In the genomic region with DNA sequence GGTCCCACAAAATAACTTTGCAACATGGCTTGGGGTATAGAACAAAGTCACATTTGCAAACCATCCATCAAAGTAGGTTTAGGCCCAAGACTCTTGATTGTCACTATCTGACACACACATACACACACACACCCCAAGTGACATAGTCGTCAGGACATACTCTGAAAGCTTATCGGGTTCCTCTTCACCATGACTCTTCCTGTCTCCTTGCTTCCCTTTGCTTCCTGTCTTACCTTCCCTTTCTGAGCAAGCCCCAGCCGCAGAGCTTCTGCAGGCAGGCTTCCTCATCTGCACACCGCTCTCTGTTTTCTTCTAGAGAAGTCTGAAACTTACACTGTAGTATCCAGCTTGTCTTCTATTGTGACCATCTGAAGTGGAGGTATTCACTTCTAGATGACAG, we compare ENCODE assay signal across 31 mouse cellular contexts.
DNase-seq lines count a peak whose midpoint lies in the region; ATAC-seq and TF ChIP-seq lines count a peak whose summit lies in the region.
"Had no signal": no experiment of that assay in that cellular context is flagged by ENCODE, and none has a peak within 500 bp of the region (broad histone marks: within the 10 kb centered on the region; RNA-seq: fewer than 3 reads in every experiment).

No protein-coding gene starts in this region.

- DNase-seq in MEL (ENCODE audit: low read depth, low spot score): peak; percentile 93
- no peak for DNase-seq in embryo, embryonic 10.5 days (ENCODE audit: low spot score)
- DNase-seq in heart, adult 8-10 months (ENCODE audit: low spot score): no peak
- no peak for DNase-seq in left cerebral cortex, adult 11 months (ENCODE audit: low spot score)
- DNase-seq: adrenal gland, adult 2 months; cerebellum, adult 18-20 months; cerebellum, postnatal 14 days; kidney, adult 8-10 months; kidney, postnatal 4 days; left cerebral cortex, postnatal 4 days; lung, adult 18-20 months; lung, postnatal 10 days; thymus, postnatal 4 days had no signal

- H3K4me3 ChIP-seq in MEL (ENCODE audit: control insufficient read depth in 1 of 2, insufficient read depth in 1 of 2, low read depth in 2 of 2, low read length in 2 of 2): no peak overlapping the region
- H3K4me3 ChIP-seq in liver, embryonic 12.5 days: no peak overlapping the region
- H3K4me3 ChIP-seq: forebrain, embryonic 10.5 days; heart, embryonic 10.5 days; heart, embryonic 15.5 days; hindbrain, embryonic 12.5 days; intestine, embryonic 15.5 days; myocyte; neural tube, embryonic 12.5 days had no signal

- peak in 1 of 2 experiments; percentile 53; a peak in 2 of 4 replicates for TF ChIP-seq POLR2A in MEL (IDR thresholded peaks at IDR 0.05; ENCODE audit: control insufficient read depth in 1 of 2, insufficient read depth in 1 of 2, low read depth in 1 of 2, low read length in 2 of 2, poor library complexity in 1 of 2)

- peak; percentile 97 for ATAC-seq in common myeloid progenitor, adult 5-6 weeks (replicated peaks; ENCODE audit: low read depth, poor library complexity, severe bottlenecking)
- ATAC-seq in liver, embryonic 12.5 days: peak; percentile 80
- peak; percentile 74 for ATAC-seq in megakaryocyte-erythroid progenitor cell, adult 5-6 weeks (replicated peaks; ENCODE audit: low FRiP score, low TSS enrichment, poor library complexity, severe bottlenecking)
- ATAC-seq: activated CD4-positive, CD25-positive, alpha-beta regulatory T cell, adult 4 months; CD4-positive, CD25-positive, alpha-beta regulatory T cell, adult 4 months; forebrain, embryonic 16.5 days; hindbrain, postnatal 0 days; intestine, embryonic 15.5 days; midbrain, embryonic 16.5 days had no signal

- no peaks in the 10 kb centered on the region for H3K27me3 ChIP-seq in MEL (ENCODE audit: control insufficient read depth in 1 of 2, insufficient read depth in 2 of 2, low read length in 2 of 2)
- 0 out of 2 replicates have a peak, but pooled peaks cover 4% of the 10 kb centered on the region for H3K27me3 ChIP-seq in liver, embryonic 12.5 days (replicated peaks)
- H3K27me3 ChIP-seq: heart, embryonic 15.5 days; intestine, embryonic 15.5 days; neural tube, embryonic 12.5 days had no signal

- peak overlapping the region; percentile 19 for H3K9ac ChIP-seq in MEL (ENCODE audit: control insufficient read depth, low read depth, low read length, poor library complexity, severe bottlenecking)
- no peak overlapping the region for H3K9ac ChIP-seq in liver, embryonic 12.5 days
- H3K9ac ChIP-seq: heart, embryonic 15.5 days; hindbrain, embryonic 12.5 days; intestine, embryonic 15.5 days; neural tube, embryonic 12.5 days had no signal

- no peak for TF ChIP-seq RAD21 in MEL (IDR thresholded peaks at IDR 0.05; ENCODE audit: low read depth, low read length)

- no peak overlapping the region for H3K4me2 ChIP-seq in liver, embryonic 12.5 days
- H3K4me2 ChIP-seq: heart, embryonic 15.5 days; hindbrain, embryonic 12.5 days; intestine, embryonic 15.5 days; midbrain, embryonic 11.5 days; neural tube, embryonic 12.5 days had no signal

- no peaks in the 10 kb centered on the region for H3K79me2 ChIP-seq in MEL (ENCODE audit: control insufficient read depth, insufficient read depth, low read length, poor library complexity)

- H3K4me1 ChIP-seq in MEL (ENCODE audit: control insufficient read depth in 1 of 2, insufficient read depth in 2 of 2, low read length in 2 of 2): peaks cover 9 to 47% of the 10 kb centered on the region in 2 experiments
- peaks cover 27% of the 10 kb centered on the region for H3K4me1 ChIP-seq in liver, embryonic 12.5 days
- H3K4me1 ChIP-seq: forebrain, embryonic 10.5 days; heart, embryonic 10.5 days; heart, embryonic 15.5 days; hindbrain, embryonic 12.5 days; intestine, embryonic 15.5 days; neural tube, embryonic 12.5 days had no signal

- TF ChIP-seq CTCF in MEL (IDR thresholded peaks at IDR 0.05 in 2 of 3, conservative IDR thresholded peaks at IDR 0.05 in 1 of 3; ENCODE audit: control insufficient read depth in 1 of 3, insufficient read depth in 1 of 3, low read depth in 2 of 3, low read length in 3 of 3, poor library complexity in 1 of 3, severe bottlenecking in 1 of 3): no peak

- WGBS in liver, embryonic 12.5 days (ENCODE audit: insufficient replicate concordance): 36% methylated on average over 4 of the region's 4 CpGs

- H3K36me3 ChIP-seq in MEL (ENCODE audit: control insufficient read depth in 1 of 2, insufficient read depth in 2 of 2, low read length in 2 of 2): peaks cover 0 to 39% of the 10 kb centered on the region in 2 experiments; a peak in 2 of 4 replicates
- no peaks in the 10 kb centered on the region for H3K36me3 ChIP-seq in liver, embryonic 12.5 days
- H3K36me3 ChIP-seq: forebrain, embryonic 10.5 days; heart, embryonic 10.5 days; heart, embryonic 15.5 days; hindbrain, embryonic 12.5 days; intestine, embryonic 15.5 days; neural tube, embryonic 12.5 days had no signal

- H3K9me3 ChIP-seq in MEL (replicated peaks; ENCODE audit: insufficient read depth, low read length): no peaks in the 10 kb centered on the region
- H3K9me3 ChIP-seq in liver, embryonic 12.5 days (replicated peaks): no peaks in the 10 kb centered on the region
- H3K9me3 ChIP-seq: forebrain, embryonic 10.5 days; heart, embryonic 10.5 days; heart, embryonic 15.5 days; hindbrain, embryonic 12.5 days; intestine, embryonic 15.5 days; neural tube, embryonic 12.5 days had no signal

- H3K27ac ChIP-seq in MEL (ENCODE audit: control insufficient read depth, low read depth, low read length): peak overlapping the region; percentile 77
- H3K27ac ChIP-seq in liver, embryonic 12.5 days: no peak overlapping the region
- H3K27ac ChIP-seq: forebrain, embryonic 10.5 days; heart, embryonic 10.5 days; heart, embryonic 15.5 days; hindbrain, embryonic 12.5 days; hindbrain, postnatal 0 days; intestine, embryonic 15.5 days; kidney, postnatal 0 days; macrophage; neural tube, embryonic 12.5 days had no signal

- TF ChIP-seq EP300 in MEL (IDR thresholded peaks at IDR 0.05; ENCODE audit: low read depth in 1 of 2, low read length in 2 of 2): peak; percentile 93 to 97

TF ChIP-seq in MEL, 35 proteins besides CTCF, POLR2A, EP300 and RAD21:
- TF ChIP-seq BHLHE40 (IDR thresholded peaks at IDR 0.05; ENCODE audit: borderline replicate concordance, low read depth, low read length): no peak; the same call in 1 of the 2 replicates
- TF ChIP-seq UBTF (IDR thresholded peaks at IDR 0.05; ENCODE audit: borderline replicate concordance, insufficient read depth, low read depth, low read length): no peak
- TF ChIP-seq HCFC1 (IDR thresholded peaks at IDR 0.05; ENCODE audit: low read depth, low read length): 0 out of 2 replicates have a peak, but pooled peaks have one; percentile 6
- TF ChIP-seq MYC (IDR thresholded peaks at IDR 0.05; ENCODE audit: low read depth, low read length): 0 out of 2 replicates have a peak, but pooled peaks have one; percentile 55
- TF ChIP-seq POLR2AphosphoS5 (IDR thresholded peaks at IDR 0.05; ENCODE audit: borderline replicate concordance, low read depth, low read length): no peak
- TF ChIP-seq SIN3A (IDR thresholded peaks at IDR 0.05; ENCODE audit: low read length): peak; percentile 61
- peak; percentile 44; the same call in 1 of the 2 replicates for TF ChIP-seq MXI1 (IDR thresholded peaks at IDR 0.05; ENCODE audit: low read depth, low read length)
- 0 out of 2 replicates have a peak, but pooled peaks have one; percentile 26 for TF ChIP-seq ELF1 (IDR thresholded peaks at IDR 0.05; ENCODE audit: low read depth, low read length)
- peak; percentile 96 for TF ChIP-seq GATA1 (IDR thresholded peaks at IDR 0.05; ENCODE audit: low read depth, low read length)
- TF ChIP-seq TCF12 (IDR thresholded peaks at IDR 0.05; ENCODE audit: low read depth, low read length): peak; percentile 92
- no peak for TF ChIP-seq ZKSCAN1 (IDR thresholded peaks at IDR 0.05; ENCODE audit: low read depth, low read length)
- TF ChIP-seq TAL1 (IDR thresholded peaks at IDR 0.05; ENCODE audit: low read length): peak; percentile 84
- TF ChIP-seq TBP (IDR thresholded peaks at IDR 0.05; ENCODE audit: low read depth, low read length): peak; percentile 73
- TF ChIP-seq RCOR1 (IDR thresholded peaks at IDR 0.05; ENCODE audit: low read depth, low read length): peak; percentile 67; the same call in 1 of the 2 replicates
- TF ChIP-seq ETS1 (IDR thresholded peaks at IDR 0.05; ENCODE audit: low read depth, low read length): peak; percentile 91
